Mouse (Mus musculus) liver, embryonic 14.5 days (tissue): ENCODE results near the gene Mex3d. TPM values are rescaled to one million over a fixed set of nuclear protein-coding genes. Genes with fewer than 3 reads are reported as not detected.

Source experiments
- ATAC-seq: fragments of 200-750 bp; cut with Nextera tagmentation; 2 replicates; pipeline ENCODE4 v1.8.0; 2017; ENCODE audit warnings: moderate number of reproducible peaks, mild to moderate bottlenecking, moderate library complexity; ENCODE audit not compliant: insufficient read depth
- DNase-seq, 3 experiments: peaks; one replicate each; pipeline ENCODE4 v3.0.0-alpha.2; 2012 to 2013; ENCODE audit warnings: low read depth in 3 of 3, low spot score in 3 of 3
- H3K27ac ChIP-seq: fragments of 300-500 bp; sonication (generic); 2 replicates; pipeline ENCODE4 v1.5.1; 2014; ENCODE audit warnings: moderate library complexity, mild to moderate bottlenecking, control low read depth, inconsistent platforms
- H3K27me3 ChIP-seq: fragments of 300-500 bp; sonication (generic); 2 replicates; pipeline ENCODE4 v1.6.1; 2014; ENCODE audit warnings: mild to moderate bottlenecking, low read length, moderate library complexity; ENCODE audit not compliant: control insufficient read depth, insufficient read depth
- H3K36me3 ChIP-seq: fragments of 300-500 bp; sonication (generic); replicated peaks from 2 replicates; pipeline ENCODE4 v1.6.1; 2014; ENCODE audit warnings: low read depth; ENCODE audit not compliant: control insufficient read depth, insufficient read depth
- H3K4me1 ChIP-seq, 2 experiments: fragments of 200-500 bp in 1 of 2; fragments of 300-500 bp in 1 of 2; sonication (generic) in 1 of 2; replicated peaks; 2 replicates each; pipeline ENCODE4 v1.6.1; 2012 to 2014; ENCODE audit warnings: antibody characterized with exemption in 1 of 2, inconsistent platforms in 1 of 2, low read length in 1 of 2; ENCODE audit not compliant: control insufficient read depth in 2 of 2, insufficient read depth in 2 of 2
- H3K4me2 ChIP-seq: fragments of 300-500 bp; sonication (generic); 2 replicates; pipeline ENCODE4 v1.6.1; 2014; ENCODE audit warnings: low read depth, mild to moderate bottlenecking, control low read depth, moderate library complexity
- H3K4me3 ChIP-seq, 2 experiments: fragments of 200-500 bp in 1 of 2; fragments of 300-500 bp in 1 of 2; sonication (generic) in 1 of 2; 2 replicates each; pipeline ENCODE4 v1.5.1; 2012 to 2014; ENCODE audit warnings: low read depth in 2 of 2, low read length in 2 of 2, mild to moderate bottlenecking in 2 of 2, control low read depth in 1 of 2, inconsistent platforms in 1 of 2, moderate library complexity in 1 of 2; ENCODE audit not compliant: insufficient read depth in 1 of 2
- H3K9ac ChIP-seq: fragments of 300-500 bp; sonication (generic); replicated peaks from 2 replicates; pipeline ENCODE4 v1.6.1; 2014; ENCODE audit warnings: mild to moderate bottlenecking, control low read depth, moderate library complexity
- H3K9me3 ChIP-seq: fragments of 300-500 bp; sonication (generic); 2 replicates; pipeline ENCODE4 v1.6.1; 2016; ENCODE audit warnings: low read length, mixed read lengths; ENCODE audit not compliant: control insufficient read depth
- CTCF ChIP-seq: IDR thresholded peaks from 2 replicates; pipeline ENCODE4 v1.5.1; 2016; ENCODE audit warnings: antibody characterized with exemption, low read depth, control low read depth
- EP300 ChIP-seq: IDR thresholded peaks from 2 replicates; pipeline ENCODE4 v1.6.1; 2016; ENCODE audit warnings: antibody characterized with exemption, low read depth
- WGBS: fragments of 180-500 bp; shearing (Covaris S2); extraction: QIAGEN DNeasy Blood & Tissue Kit; methylation state at CpG from one replicate; pipeline ENCODE4 v1.1.7; 2014; ENCODE audit not compliant: insufficient replicate concordance; 5-methylcytosine and 5-hydroxymethylcytosine counted together
- polyA plus RNA-seq, 2 experiments: library from polyadenylated mRNA; depleted of rRNA in 1 of 2; stranded (reverse) in 1 of 2; unstranded in 1 of 2; fragments of >200 nt; fragmentation: Nextera tagmentation in 1 of 2; extraction: Ambion mirVana in 1 of 2; gene quantifications; 2 replicates each; pipeline versions ENCODE4 v1.2.1 to v1.2.3; 2012 to 2014

Mex3d gene
- polyA plus RNA-seq, 2 experiments, result 0.55 to 3.3 TPM

DNA sequence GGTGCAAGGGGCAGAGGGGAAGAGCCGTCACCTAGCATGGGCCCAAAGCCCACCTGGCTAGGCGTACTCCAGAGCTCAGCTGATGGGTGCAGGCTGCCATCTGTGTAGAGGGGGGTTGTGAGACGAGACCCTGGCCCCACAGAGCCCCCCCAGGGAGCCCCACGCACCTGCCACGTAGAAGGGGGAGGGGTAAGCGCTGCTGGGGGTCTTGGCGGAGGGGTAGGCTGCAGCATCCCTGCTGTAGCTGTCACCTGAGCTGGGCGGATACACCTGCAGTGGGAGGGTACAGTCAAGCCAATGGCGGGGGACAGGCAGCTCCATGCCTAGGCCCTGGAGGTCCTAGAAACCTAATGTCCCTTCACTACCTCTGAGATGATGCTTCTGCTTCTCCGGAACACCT, 29.9 kb upstream of the Mex3d start:
- Histone ChIP-seq H3K9ac (no peak overlapping the region), H3K9me3 (no peaks in the 10 kb centered on the region), H3K4me2 (no peak overlapping the region), H3K4me1 (peaks cover 40 to 41% of the 10 kb centered on the region in 2 experiments), H3K27ac (no peak overlapping the region), H3K4me3 (no peak overlapping the region), H3K36me3 (peaks cover 90% of the 10 kb centered on the region), H3K27me3 (no peaks in the 10 kb centered on the region)
- no peak for TF ChIP-seq CTCF
- no peak for TF ChIP-seq EP300
- DNase-seq (no peak), ATAC-seq (no peak)
- 92% methylated on average over 10 of the region's 10 CpGs for WGBS

DNA sequence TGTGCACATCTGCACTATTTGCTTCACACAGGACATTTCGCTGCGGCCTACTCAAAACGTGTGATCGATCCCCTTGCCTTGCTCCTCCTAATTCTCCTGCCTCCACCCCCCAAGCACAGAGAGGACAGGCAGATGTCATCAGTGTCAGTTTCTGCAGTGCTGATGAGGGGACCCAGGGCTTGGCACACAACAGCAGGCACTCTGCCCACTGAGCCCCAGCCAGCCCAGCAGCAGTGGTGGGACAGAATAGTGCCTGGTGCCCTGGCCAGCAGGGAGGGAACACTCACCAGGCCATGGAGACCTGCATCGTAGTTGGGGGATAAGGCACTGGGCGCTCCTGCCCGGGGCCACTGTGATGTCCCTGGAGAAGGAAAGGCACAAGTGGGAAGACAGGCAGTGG, 28.1 kb upstream of the Mex3d start:
- TF ChIP-seq EP300, result no peak
- TF ChIP-seq CTCF, result no peak
- ATAC-seq (no peak), DNase-seq (no peak)
- H3K4me1 ChIP-seq, result peaks cover 22 to 25% of the 10 kb centered on the region in 2 experiments
- no peak overlapping the region for H3K4me3 ChIP-seq
- H3K27ac ChIP-seq, result no peak overlapping the region
- H3K9me3 ChIP-seq, result no peaks in the 10 kb centered on the region
- H3K4me2 ChIP-seq, result no peak overlapping the region
- WGBS, result 89% methylated on average over 7 of the region's 7 CpGs
- H3K27me3 ChIP-seq, result no peaks in the 10 kb centered on the region
- no peak overlapping the region for H3K9ac ChIP-seq
- peaks cover 99% of the 10 kb centered on the region for H3K36me3 ChIP-seq

DNA sequence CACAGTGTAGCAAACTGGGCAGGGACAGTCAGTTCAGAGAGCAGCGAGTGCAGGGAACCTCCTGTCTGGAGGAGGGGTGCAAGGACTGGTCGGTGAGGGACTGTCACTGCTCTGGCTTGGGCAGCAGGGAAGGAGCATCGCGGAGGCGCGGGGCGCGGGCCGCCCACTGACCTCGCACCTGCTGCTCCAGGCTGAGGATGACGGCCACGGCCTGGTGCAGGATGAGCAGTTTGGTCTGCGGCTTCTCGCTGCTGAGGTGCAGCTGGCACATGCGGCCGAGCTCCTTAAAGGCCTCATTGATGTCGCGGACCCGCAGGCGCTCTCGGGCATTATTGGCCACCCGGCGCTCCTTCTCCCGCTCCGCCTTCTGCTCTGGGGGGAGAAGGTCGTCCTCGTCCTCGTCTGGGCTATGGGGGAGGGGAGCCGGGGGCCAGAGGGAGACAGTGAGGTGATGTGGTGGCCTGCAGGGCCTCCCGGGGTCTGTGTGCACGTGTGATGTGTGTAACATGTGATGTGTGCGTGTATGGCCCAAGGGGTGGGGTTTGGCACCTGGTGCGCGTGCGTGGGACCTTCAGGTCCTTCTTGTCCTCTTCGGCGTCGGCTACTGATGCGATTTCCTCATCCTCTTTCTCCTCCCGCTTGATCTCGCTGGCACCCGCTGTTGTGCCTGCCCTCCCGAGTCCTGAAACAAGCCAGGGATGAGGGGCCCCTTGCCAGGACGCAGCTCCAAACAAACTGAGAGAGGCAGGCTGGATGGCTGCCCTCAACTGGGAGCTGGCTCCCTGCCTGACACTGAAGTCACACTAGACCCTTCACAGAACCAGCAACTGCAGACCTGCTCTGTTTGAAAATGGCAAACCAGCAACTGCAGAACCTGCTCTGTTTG, 25.4 kb upstream of the Mex3d start:
- H3K9me3 ChIP-seq, result no peaks in the 10 kb centered on the region
- no peaks in the 10 kb centered on the region for H3K27me3 ChIP-seq
- peaks cover 83% of the 10 kb centered on the region for H3K36me3 ChIP-seq
- H3K4me1 ChIP-seq, result peaks cover 0 to under 1% of the 10 kb centered on the region in 2 experiments; a peak in 3 of 4 replicates
- H3K9ac ChIP-seq, result no peak overlapping the region
- no peak overlapping the region for H3K4me2 ChIP-seq
- no peak for DNase-seq
- no peak overlapping the region for H3K27ac ChIP-seq
- no peak for TF ChIP-seq CTCF
- no peak for ATAC-seq
- 86% methylated on average over 44 of the region's 44 CpGs for WGBS
- H3K4me3 ChIP-seq, result no peak overlapping the region

DNA sequence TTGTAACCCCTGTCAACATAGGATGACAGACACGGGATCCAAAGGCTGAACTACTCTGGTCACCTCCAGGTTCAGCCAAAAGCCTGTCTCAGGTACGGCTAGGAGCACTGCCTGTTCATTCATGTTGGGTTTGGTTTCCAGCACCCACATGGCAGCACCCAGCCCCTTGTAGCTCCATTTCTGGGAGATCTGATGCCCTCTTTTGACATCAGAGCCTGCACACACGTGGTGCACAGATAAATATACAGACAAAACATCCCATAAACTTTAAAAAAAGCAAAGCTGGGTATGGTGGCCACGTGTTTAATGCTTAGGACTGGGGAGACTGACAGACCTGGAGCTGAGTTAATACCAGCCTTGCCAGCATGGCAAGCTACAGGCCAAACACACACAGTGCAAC, 20.5 kb upstream of the Mex3d start:
- 38% methylated on average over 4 of the region's 4 CpGs for WGBS
- DNase-seq (no peak), ATAC-seq (no peak)
- Histone ChIP-seq H3K4me2 (peak overlapping the region; percentile 92), H3K9me3 (no peaks in the 10 kb centered on the region), H3K9ac (peak overlapping the region; percentile 74; the same call in 1 of the 2 replicates), H3K27ac (peak overlapping the region; percentile 88), H3K36me3 (peaks cover 46% of the 10 kb centered on the region), H3K4me1 (peaks cover 16 to 19% of the 10 kb centered on the region in 2 experiments), H3K27me3 (no peaks in the 10 kb centered on the region), H3K4me3 (no peak overlapping the region)
- no peak for TF ChIP-seq EP300
- TF ChIP-seq CTCF, result no peak

DNA sequence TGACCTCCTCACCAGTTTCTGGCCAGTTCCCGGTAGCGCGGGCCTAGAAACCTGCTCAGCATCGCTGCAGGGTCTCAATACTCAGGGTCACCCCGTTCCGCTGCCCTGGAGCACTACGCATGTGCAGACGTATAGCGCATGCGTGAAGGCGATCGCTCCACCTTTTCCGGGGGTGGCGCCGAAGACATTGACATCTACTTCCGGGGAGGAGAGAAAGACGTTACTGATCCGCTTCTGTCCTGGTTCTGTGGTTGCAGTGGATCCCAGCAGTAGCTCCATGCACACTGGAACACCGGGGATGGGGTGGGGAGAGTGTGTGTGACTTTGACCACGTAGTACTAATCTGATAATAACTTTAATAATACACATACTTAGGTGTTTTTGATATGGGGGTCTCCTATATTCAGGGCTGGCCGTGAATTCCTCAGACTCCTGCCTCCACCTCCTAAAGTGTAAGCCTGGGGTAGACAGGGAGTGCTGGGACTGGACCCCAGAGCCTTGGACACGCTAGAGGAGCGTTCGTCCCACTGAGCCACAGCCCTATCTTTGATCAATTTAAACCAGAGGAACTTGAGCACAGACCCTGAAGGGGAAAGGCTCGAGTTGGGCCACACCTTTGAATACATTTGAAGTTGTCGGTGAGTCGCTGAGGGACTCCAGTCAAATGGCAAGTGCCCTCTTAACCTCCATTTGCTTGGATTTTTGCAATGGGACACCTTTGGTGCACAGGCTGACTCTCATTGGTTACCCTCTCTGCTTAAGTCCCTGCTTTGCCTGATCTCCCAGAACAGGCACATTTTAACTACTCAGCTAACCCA, 19.4 kb upstream of the Mex3d start, which contains the start of gene Uqcr11:
Uqcr11 (minus strand) TSS at position 147 of the 818 bp plus-strand sequence.
- no peaks in the 10 kb centered on the region for H3K9me3 ChIP-seq
- H3K9ac ChIP-seq, result peak within 1 kb of the TSS; percentile 74
- peak within 1 kb of the TSS; percentile 88 for H3K27ac ChIP-seq
- TF ChIP-seq EP300, result no peak
- TF ChIP-seq CTCF, result no peak
- peaks cover 42% of the 10 kb centered on the region for H3K36me3 ChIP-seq
- peak within 1 kb of the TSS; percentile 79 to 85 for H3K4me3 ChIP-seq
- H3K4me1 ChIP-seq, result peaks cover 16 to 19% of the 10 kb centered on the region in 2 experiments
- H3K27me3 ChIP-seq, result no peaks in the 10 kb centered on the region
- peak; percentile 84 to 86 (median 86) for DNase-seq
- under 1% methylated on average over 27 of the region's 27 CpGs for WGBS
- peak; percentile 79 for ATAC-seq
- peak within 1 kb of the TSS; percentile 92 for H3K4me2 ChIP-seq
